Comparison of ENCODE assay signal across 16 mouse cellular contexts in the genomic region with DNA sequence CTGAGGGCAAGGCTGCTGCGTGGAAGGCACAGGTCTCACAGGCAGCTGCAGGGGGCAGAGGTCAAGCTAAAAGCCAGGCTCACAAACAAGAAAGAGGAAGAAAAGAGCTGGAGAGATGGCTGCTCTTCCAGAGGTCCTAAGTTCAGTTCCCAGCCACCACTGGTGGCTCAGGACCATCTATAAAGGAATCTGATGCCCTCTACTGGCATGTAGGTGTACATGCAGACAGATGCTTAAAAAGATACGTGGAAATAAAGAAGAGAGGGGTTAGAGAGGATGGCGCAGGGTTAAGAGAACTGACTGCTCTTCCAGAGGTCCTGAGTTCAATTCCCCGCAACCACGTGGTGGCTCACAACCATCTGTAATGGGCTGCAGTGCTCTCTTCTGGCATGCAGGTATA. TPM values are rescaled to one million over a fixed set of nuclear protein-coding genes. Genes with fewer than 3 reads are reported as not detected.
DNase-seq lines count a peak whose midpoint lies in the region; ATAC-seq and TF ChIP-seq lines count a peak whose summit lies in the region.
"Had no signal": no experiment of that assay in that cellular context is flagged by ENCODE, and none has a peak within 500 bp of the region (broad histone marks: within the 10 kb centered on the region; RNA-seq: fewer than 3 reads in every experiment).

No protein-coding gene starts in this region.

- no peaks in the 10 kb centered on the region for H3K4me1 ChIP-seq in hindbrain, postnatal 0 days (ENCODE audit: insufficient read depth, low read length)
- H3K4me1 ChIP-seq in hindbrain, embryonic 13.5 days (replicated peaks) = no peaks in the 10 kb centered on the region
- no peaks in the 10 kb centered on the region for H3K4me1 ChIP-seq in neural tube, embryonic 12.5 days
- H3K4me1 ChIP-seq in neural tube, embryonic 15.5 days = no peaks in the 10 kb centered on the region
- H3K4me1 ChIP-seq in stomach, postnatal 0 days (replicated peaks; ENCODE audit: control insufficient read depth, insufficient read depth) = no peaks in the 10 kb centered on the region

- peak; percentile 52 for TF ChIP-seq CTCF in hindbrain, postnatal 0 days (IDR thresholded peaks at IDR 0.05; ENCODE audit: low read depth)
- peak; percentile 35; the same call in 1 of the 2 replicates for TF ChIP-seq CTCF in brain, embryonic 14.5 days (IDR thresholded peaks at IDR 0.05; ENCODE audit: borderline replicate concordance, extremely low read depth, insufficient read depth, insufficient read length)
- peak; percentile 65 for TF ChIP-seq CTCF in stomach, postnatal 0 days (IDR thresholded peaks at IDR 0.05; ENCODE audit: low read depth)

- peak; percentile 23 for DNase-seq in hindbrain, postnatal 0 days (ENCODE audit: low spot score)
- DNase-seq in brain, embryonic 14.5 days (ENCODE audit: low read depth) = no peak
- no peak for DNase-seq in stomach, postnatal 0 days (ENCODE audit: low spot score)
- DNase-seq in gastrocnemius, postnatal 25 days = no peak
- DNase-seq in gastrocnemius, adult 18-20 months (ENCODE audit: low spot score) = no peak
- DNase-seq: thymus, adult 2 months had no signal

- H3K36me3 ChIP-seq in hindbrain, postnatal 0 days (ENCODE audit: insufficient read depth, low read length) = peaks cover 24% of the 10 kb centered on the region
- peaks cover 38% of the 10 kb centered on the region for H3K36me3 ChIP-seq in hindbrain, embryonic 13.5 days
- peaks cover 54% of the 10 kb centered on the region for H3K36me3 ChIP-seq in neural tube, embryonic 12.5 days
- peaks cover 14% of the 10 kb centered on the region for H3K36me3 ChIP-seq in neural tube, embryonic 15.5 days
- H3K36me3 ChIP-seq in stomach, postnatal 0 days (ENCODE audit: control insufficient read depth, insufficient read depth, low read length) = no peaks in the 10 kb centered on the region; the same call in none of the 2 replicates

- TF ChIP-seq EP300 in stomach, postnatal 0 days (optimal IDR thresholded peaks at IDR 0.05) = no peak

- no peak overlapping the region for H3K4me3 ChIP-seq in hindbrain, postnatal 0 days (ENCODE audit: low read length)
- no peak overlapping the region for H3K4me3 ChIP-seq in hindbrain, embryonic 13.5 days
- no peak overlapping the region for H3K4me3 ChIP-seq in neural tube, embryonic 12.5 days
- H3K4me3 ChIP-seq in neural tube, embryonic 15.5 days (replicated peaks) = no peak overlapping the region
- H3K4me3 ChIP-seq in stomach, postnatal 0 days (ENCODE audit: low read depth, low read length) = no peak overlapping the region
- H3K4me3 ChIP-seq: forebrain, embryonic 10.5 days had no signal

- H3K27me3 ChIP-seq in hindbrain, postnatal 0 days (ENCODE audit: insufficient read depth, low read length) = no peaks in the 10 kb centered on the region
- H3K27me3 ChIP-seq in hindbrain, embryonic 13.5 days = no peaks in the 10 kb centered on the region
- no peaks in the 10 kb centered on the region for H3K27me3 ChIP-seq in neural tube, embryonic 12.5 days (replicated peaks)
- no peaks in the 10 kb centered on the region for H3K27me3 ChIP-seq in neural tube, embryonic 15.5 days (replicated peaks)
- H3K27me3 ChIP-seq in stomach, postnatal 0 days (ENCODE audit: control insufficient read depth, insufficient read depth, low read length) = no peaks in the 10 kb centered on the region

- no peak for TF ChIP-seq POLR2A in brain, embryonic 14.5 days (IDR thresholded peaks at IDR 0.05; ENCODE audit: borderline replicate concordance, extremely low read depth, insufficient read depth, insufficient read length, poor library complexity, severe bottlenecking)

- H3K9ac ChIP-seq in hindbrain, postnatal 0 days (replicated peaks; ENCODE audit: low read length) = no peak overlapping the region
- H3K9ac ChIP-seq in hindbrain, embryonic 13.5 days = no peak overlapping the region
- H3K9ac ChIP-seq in neural tube, embryonic 12.5 days = no peak overlapping the region
- H3K9ac ChIP-seq in neural tube, embryonic 15.5 days (replicated peaks) = no peak overlapping the region
- no peak overlapping the region for H3K9ac ChIP-seq in stomach, postnatal 0 days (ENCODE audit: low read length)

- 44% methylated on average over 5 of the region's 5 CpGs for WGBS in hindbrain, postnatal 0 days
- 57% methylated on average over 5 of the region's 5 CpGs for WGBS in hindbrain, embryonic 13.5 days
- 61% methylated on average over 5 of the region's 5 CpGs for WGBS in neural tube, embryonic 12.5 days
- WGBS in neural tube, embryonic 15.5 days = 54% methylated on average over 5 of the region's 5 CpGs
- WGBS in stomach, postnatal 0 days = 65% methylated on average over 5 of the region's 5 CpGs

- H3K9me3 ChIP-seq in hindbrain, postnatal 0 days (ENCODE audit: low read length) = no peaks in the 10 kb centered on the region
- no peaks in the 10 kb centered on the region for H3K9me3 ChIP-seq in hindbrain, embryonic 13.5 days
- no peaks in the 10 kb centered on the region for H3K9me3 ChIP-seq in neural tube, embryonic 12.5 days
- no peaks in the 10 kb centered on the region for H3K9me3 ChIP-seq in neural tube, embryonic 15.5 days (replicated peaks)
- H3K9me3 ChIP-seq in stomach, postnatal 0 days (ENCODE audit: control insufficient read depth, low read length) = no peaks in the 10 kb centered on the region
- H3K9me3 ChIP-seq: forebrain, embryonic 10.5 days had no signal

- H3K4me2 ChIP-seq in hindbrain, postnatal 0 days (ENCODE audit: low read depth, low read length) = no peak overlapping the region
- H3K4me2 ChIP-seq in hindbrain, embryonic 13.5 days = no peak overlapping the region
- H3K4me2 ChIP-seq in neural tube, embryonic 12.5 days (replicated peaks) = no peak overlapping the region
- H3K4me2 ChIP-seq in neural tube, embryonic 15.5 days = no peak overlapping the region
- no peak overlapping the region for H3K4me2 ChIP-seq in stomach, postnatal 0 days (replicated peaks; ENCODE audit: low read depth)

- no peak for ATAC-seq in hindbrain, postnatal 0 days
- ATAC-seq in hindbrain, embryonic 13.5 days (ENCODE audit: low FRiP score) = no peak
- ATAC-seq in neural tube, embryonic 12.5 days (ENCODE audit: low FRiP score, low read depth) = 0 out of 2 replicates have a peak, but pooled peaks have one; percentile 6
- ATAC-seq in neural tube, embryonic 15.5 days (ENCODE audit: low FRiP score) = no peak
- ATAC-seq in stomach, postnatal 0 days (ENCODE audit: low FRiP score, low TSS enrichment) = no peak
- ATAC-seq: inflammation-experienced regulatory T-cells, adult 6 months had no signal

- H3K27ac ChIP-seq in hindbrain, postnatal 0 days = no peak overlapping the region
- H3K27ac ChIP-seq in hindbrain, embryonic 13.5 days = no peak overlapping the region
- H3K27ac ChIP-seq in neural tube, embryonic 12.5 days = no peak overlapping the region
- H3K27ac ChIP-seq in neural tube, embryonic 15.5 days (replicated peaks) = no peak overlapping the region
- H3K27ac ChIP-seq in stomach, postnatal 0 days (replicated peaks) = no peak overlapping the region
- H3K27ac ChIP-seq: forebrain, embryonic 10.5 days; macrophage had no signal

RNA-seq across cellular contexts. Expression of a gene that starts 14.9 kb away (rescaled TPM):
- 36.3 and 43.8 TPM in 2 replicates for total RNA-seq in hindbrain, postnatal 0 days (2014; rRNA removed)
- 24.4 and 25.3 TPM in 2 replicates for polyA plus RNA-seq in hindbrain, postnatal 0 days (2015; fragmentation: Nextera tagmentation; extraction: Ambion mirVana)
- polyA plus RNA-seq in hindbrain, embryonic 13.5 days (2015; fragmentation: Nextera tagmentation; extraction: Ambion mirVana) = 15.1 and 18.7 TPM in 2 replicates
- polyA plus RNA-seq in neural tube, embryonic 12.5 days (2016; fragmentation: Nextera tagmentation; extraction: Ambion mirVana) = 17.2 and 18.7 TPM in 2 replicates
- polyA plus RNA-seq in neural tube, embryonic 15.5 days (2015; fragmentation: Nextera tagmentation; extraction: Ambion mirVana) = 29.3 and 33.2 TPM in 2 replicates
- 14.4 and 18.8 TPM in 2 replicates for polyA plus RNA-seq in brain, embryonic 14.5 days (2012; rRNA removed)
- polyA plus RNA-seq in stomach, postnatal 0 days (2015; fragmentation: Nextera tagmentation; extraction: Ambion mirVana) = 120 and 128 TPM in 2 replicates
- total RNA-seq in gastrocnemius, postnatal 25 days (2021) = 10 to 100 TPM; 21.6 to 25.9 TPM
- total RNA-seq in gastrocnemius, adult 18-20 months (2021) = 10 to 100 TPM; 25.5 to 29.0 TPM

RNA-seq across cellular contexts. Expression of a gene that starts 15.0 kb away (rescaled TPM):
- total RNA-seq in hindbrain, postnatal 0 days (2014; rRNA removed) = 1.0 and 1.2 TPM in 2 replicates
- polyA plus RNA-seq in hindbrain, postnatal 0 days (2015; fragmentation: Nextera tagmentation; extraction: Ambion mirVana) = 20.3 and 21.0 TPM in 2 replicates
- polyA plus RNA-seq in hindbrain, embryonic 13.5 days (2015; fragmentation: Nextera tagmentation; extraction: Ambion mirVana) = 9.1 and 9.4 TPM in 2 replicates
- 4.3 and 4.5 TPM in 2 replicates for polyA plus RNA-seq in neural tube, embryonic 12.5 days (2016; fragmentation: Nextera tagmentation; extraction: Ambion mirVana)
- polyA plus RNA-seq in neural tube, embryonic 15.5 days (2015; fragmentation: Nextera tagmentation; extraction: Ambion mirVana) = 12.9 and 17.5 TPM in 2 replicates
- polyA plus RNA-seq in brain, embryonic 14.5 days (2012; rRNA removed) = 4.8 and 9.6 TPM in 2 replicates
- 3.6 and 4.0 TPM in 2 replicates for polyA plus RNA-seq in stomach, postnatal 0 days (2015; fragmentation: Nextera tagmentation; extraction: Ambion mirVana)
- under 1 TPM in 1 of 2 experiments, not detected in 1; 0.13 TPM for total RNA-seq in gastrocnemius, postnatal 25 days (2021)
- total RNA-seq in gastrocnemius, adult 18-20 months (2021) = under 1 TPM in 1 of 2 experiments, not detected in 1; 0.09 TPM
- total RNA-seq: common myeloid progenitor, adult 5-6 weeks; neutrophil, adult 5-6 weeks had no signal

RNA-seq across cellular contexts. Expression of a gene that starts 26.4 kb away (rescaled TPM):
- 36.7 and 50.8 TPM in 2 replicates for total RNA-seq in hindbrain, postnatal 0 days (2014; rRNA removed)
- 44.0 and 45.1 TPM in 2 replicates for polyA plus RNA-seq in hindbrain, postnatal 0 days (2015; fragmentation: Nextera tagmentation; extraction: Ambion mirVana)
- polyA plus RNA-seq in hindbrain, embryonic 13.5 days (2015; fragmentation: Nextera tagmentation; extraction: Ambion mirVana) = 61.3 and 63.9 TPM in 2 replicates
- polyA plus RNA-seq in neural tube, embryonic 12.5 days (2016; fragmentation: Nextera tagmentation; extraction: Ambion mirVana) = 83.4 and 89.8 TPM in 2 replicates
- polyA plus RNA-seq in neural tube, embryonic 15.5 days (2015; fragmentation: Nextera tagmentation; extraction: Ambion mirVana) = 60.2 and 75.0 TPM in 2 replicates
- 71.6 and 84.1 TPM in 2 replicates for polyA plus RNA-seq in brain, embryonic 14.5 days (2012; rRNA removed)
- polyA plus RNA-seq in stomach, postnatal 0 days (2015; fragmentation: Nextera tagmentation; extraction: Ambion mirVana) = 27.4 and 31.4 TPM in 2 replicates
- 10 to 100 TPM; 15.8 to 17.5 TPM for total RNA-seq in gastrocnemius, postnatal 25 days (2021)
- 10 to 100 TPM; 16.5 to 20.1 TPM for total RNA-seq in gastrocnemius, adult 18-20 months (2021)

RNA-seq across cellular contexts. Expression of a gene that starts 26.5 kb away (rescaled TPM):
- total RNA-seq in hindbrain, postnatal 0 days (2014; rRNA removed) = not detected in 2 replicates
- polyA plus RNA-seq in hindbrain, postnatal 0 days (2015; fragmentation: Nextera tagmentation; extraction: Ambion mirVana) = not detected in 2 replicates
- polyA plus RNA-seq in hindbrain, embryonic 13.5 days (2015; fragmentation: Nextera tagmentation; extraction: Ambion mirVana) = not detected in 2 replicates
- polyA plus RNA-seq in neural tube, embryonic 12.5 days (2016; fragmentation: Nextera tagmentation; extraction: Ambion mirVana) = not detected in 2 replicates
- 0.51 TPM in 1 of 2 replicates, not detected in the other for polyA plus RNA-seq in neural tube, embryonic 15.5 days (2015; fragmentation: Nextera tagmentation; extraction: Ambion mirVana)
- polyA plus RNA-seq in brain, embryonic 14.5 days (2012; rRNA removed) = 0.21 and 0.34 TPM in 2 replicates
- 61.2 and 62.9 TPM in 2 replicates for polyA plus RNA-seq in stomach, postnatal 0 days (2015; fragmentation: Nextera tagmentation; extraction: Ambion mirVana)
- not detected for total RNA-seq in gastrocnemius, postnatal 25 days (2021)
- not detected for total RNA-seq in gastrocnemius, adult 18-20 months (2021)
- total RNA-seq: common myeloid progenitor, adult 5-6 weeks; heart, adult 8-10 months; layer of hippocampus, adult 18-20 months; neutrophil, adult 5-6 weeks had no signal
- polyA plus RNA-seq: forebrain, embryonic 10.5 days; inflammation-experienced regulatory T-cells, adult 6 months; macrophage had no signal

RNA-seq across cellular contexts. Expression of a gene that starts 38.1 kb away (rescaled TPM):
- 0.11 and 0.73 TPM in 2 replicates for total RNA-seq in hindbrain, postnatal 0 days (2014; rRNA removed)
- not detected in 2 replicates for polyA plus RNA-seq in hindbrain, postnatal 0 days (2015; fragmentation: Nextera tagmentation; extraction: Ambion mirVana)
- polyA plus RNA-seq in hindbrain, embryonic 13.5 days (2015; fragmentation: Nextera tagmentation; extraction: Ambion mirVana) = not detected in 2 replicates
- not detected in 2 replicates for polyA plus RNA-seq in neural tube, embryonic 12.5 days (2016; fragmentation: Nextera tagmentation; extraction: Ambion mirVana)
- polyA plus RNA-seq in neural tube, embryonic 15.5 days (2015; fragmentation: Nextera tagmentation; extraction: Ambion mirVana) = 0.37 TPM in 1 of 2 replicates, not detected in the other
- polyA plus RNA-seq in brain, embryonic 14.5 days (2012; rRNA removed) = 0.30 and 0.59 TPM in 2 replicates
- 1.2 TPM in 2 replicates for polyA plus RNA-seq in stomach, postnatal 0 days (2015; fragmentation: Nextera tagmentation; extraction: Ambion mirVana)
- under 1 TPM; 0.59 to 0.70 TPM for total RNA-seq in gastrocnemius, postnatal 25 days (2021)
- under 1 TPM; 0.34 to 0.64 TPM for total RNA-seq in gastrocnemius, adult 18-20 months (2021)
- polyA plus RNA-seq: forebrain, embryonic 10.5 days had no signal
